Mouse (Mus musculus) fat pad, adult 2 months (tissue): ENCODE measurements at regions not wholly inside any gene's neighbourhood (a gene's known extent, or its start where the extent isn't known, plus 50 kb on each side); places are given as distances from the start of the nearest gene placed in this dataset.

Experiments used
- DNase-seq: peaks from one replicate; pipeline ENCODE4 v3.0.0-alpha.2; 2011; ENCODE audit warnings: low read depth, low spot score; ENCODE audit errors: extremely low read depth

- no peak for DNase-seq
Observed at GRCm38 (mm10) chr10:66956619-66957018, 139.3 kb upstream of the Jmjd1c start.

DNA sequence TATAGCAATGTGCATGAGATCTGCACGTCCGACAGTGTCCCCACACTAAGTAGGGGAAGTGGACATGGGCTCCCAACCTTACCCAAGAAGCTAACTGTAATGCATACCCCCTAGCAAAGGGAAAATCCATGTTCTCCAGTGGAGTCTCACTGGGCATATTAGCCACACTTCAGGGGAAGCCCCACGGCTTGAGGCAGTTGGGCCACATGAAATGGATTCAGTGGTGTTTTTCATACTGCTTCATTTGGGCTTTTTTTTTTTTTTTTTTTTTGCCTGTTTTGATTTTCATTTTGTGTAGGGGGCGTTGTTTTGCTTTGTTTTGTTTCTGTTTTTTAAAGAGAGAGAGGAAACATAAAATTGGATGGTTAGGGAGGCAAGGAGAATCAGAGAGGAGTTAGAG, 138.6 kb upstream of the Jmjd1c start:
- DNase-seq = no peak
